Mouse (Mus musculus) lung, embryonic 16.5 days (tissue): ENCODE measurements around the gene Prss54. TPM values are rescaled to one million over a fixed set of nuclear protein-coding genes. Genes with fewer than 3 reads are reported as not detected.
"Not testable (repeated sequence)": the region's sequence is repeated elsewhere in the genome, so short reads cannot be mapped to it uniquely, and the experiment has no call there.

Source experiments
- ATAC-seq: fragments of 200-750 bp; cut with Nextera tagmentation; 2 replicates; pipeline ENCODE4 v1.8.0; 2017; ENCODE audit warnings: low read depth, mild to moderate bottlenecking, moderate library complexity
- H3K27ac ChIP-seq: fragments of 300-500 bp; sonication (generic); 2 replicates; pipeline ENCODE4 v1.5.1; 2014; ENCODE audit warnings: mild to moderate bottlenecking, control low read depth, low read length
- H3K27me3 ChIP-seq: fragments of 300-500 bp; sonication (generic); 2 replicates; pipeline ENCODE4 v1.6.1; 2014; ENCODE audit warnings: low read depth, low read length, mixed read lengths; ENCODE audit not compliant: control insufficient read depth, insufficient read depth
- H3K36me3 ChIP-seq: fragments of 300-500 bp; sonication (generic); 2 replicates; pipeline ENCODE4 v1.6.1; 2014; ENCODE audit warnings: low read length; ENCODE audit not compliant: control insufficient read depth, insufficient read depth
- H3K4me1 ChIP-seq: fragments of 300-500 bp; sonication (generic); replicated peaks from 2 replicates; pipeline ENCODE4 v1.6.1; 2014; ENCODE audit warnings: low read length, mixed read lengths; ENCODE audit not compliant: control insufficient read depth, insufficient read depth
- H3K4me2 ChIP-seq: fragments of 300-500 bp; sonication (generic); 2 replicates; pipeline ENCODE4 v1.6.1; 2014; ENCODE audit warnings: low read depth, low read length, control low read depth
- H3K4me3 ChIP-seq: fragments of 300-500 bp; sonication (generic); 2 replicates; pipeline ENCODE4 v1.5.1; 2014; ENCODE audit warnings: mild to moderate bottlenecking, low read length, control low read depth
- H3K9ac ChIP-seq: fragments of 300-500 bp; sonication (generic); 2 replicates; pipeline ENCODE4 v1.6.1; 2014; ENCODE audit warnings: low read length, control low read depth
- H3K9me3 ChIP-seq: fragments of 300-500 bp; sonication (generic); 2 replicates; pipeline ENCODE4 v1.6.1; 2016; ENCODE audit warnings: low read length; ENCODE audit not compliant: control insufficient read depth
- WGBS: fragments of 180-500 bp; shearing (Covaris S2); extraction: QIAGEN DNeasy Blood & Tissue Kit; methylation state at CpG from one replicate; pipeline ENCODE4 v1.1.7; 2014; 5-methylcytosine and 5-hydroxymethylcytosine counted together
- polyA plus RNA-seq: library from polyadenylated mRNA; unstranded; fragments of >200 nt; fragmentation: Nextera tagmentation; extraction: Ambion mirVana; gene quantifications from 2 replicates; pipeline ENCODE4 v1.2.1, GENCODE M21; 2015

The Prss54 gene
- not detected in 2 replicates for polyA plus RNA-seq

DNA sequence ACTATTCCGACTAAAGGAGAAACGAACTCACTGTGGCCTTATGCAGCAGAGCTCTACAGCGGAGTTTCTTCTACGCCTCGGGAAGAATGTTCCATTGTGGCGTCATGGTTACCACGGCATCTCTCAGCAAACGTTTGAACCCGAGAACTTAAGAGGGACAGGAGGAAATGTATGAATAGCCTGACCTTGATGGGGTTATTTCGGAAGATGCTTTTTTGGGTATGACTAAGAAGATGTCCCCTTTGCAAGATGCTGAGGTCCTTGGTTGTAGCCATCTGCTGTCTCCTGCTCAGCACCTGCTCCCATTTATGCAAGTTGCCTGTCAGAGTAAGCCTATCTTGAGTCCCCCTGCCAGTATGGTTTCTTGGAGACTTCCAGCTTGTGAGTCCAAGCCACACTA lies at the start of gene Prss54:
TSS of gene Prss54 (minus strand) at position 101 of the 400 bp plus-strand sequence.
- no peak within 1 kb of the TSS for H3K9ac ChIP-seq
- WGBS: 70% methylated on average over 10 of the region's 10 CpGs
- ATAC-seq: no peak
- H3K4me2 ChIP-seq: no peak within 1 kb of the TSS
- H3K27me3 ChIP-seq: no peaks in the 10 kb centered on the region
- H3K4me1 ChIP-seq: no peaks in the 10 kb centered on the region
- no peaks in the 10 kb centered on the region for H3K36me3 ChIP-seq
- no peaks in the 10 kb centered on the region for H3K9me3 ChIP-seq
- no peak within 1 kb of the TSS for H3K27ac ChIP-seq
- H3K4me3 ChIP-seq: no peak within 1 kb of the TSS

DNA sequence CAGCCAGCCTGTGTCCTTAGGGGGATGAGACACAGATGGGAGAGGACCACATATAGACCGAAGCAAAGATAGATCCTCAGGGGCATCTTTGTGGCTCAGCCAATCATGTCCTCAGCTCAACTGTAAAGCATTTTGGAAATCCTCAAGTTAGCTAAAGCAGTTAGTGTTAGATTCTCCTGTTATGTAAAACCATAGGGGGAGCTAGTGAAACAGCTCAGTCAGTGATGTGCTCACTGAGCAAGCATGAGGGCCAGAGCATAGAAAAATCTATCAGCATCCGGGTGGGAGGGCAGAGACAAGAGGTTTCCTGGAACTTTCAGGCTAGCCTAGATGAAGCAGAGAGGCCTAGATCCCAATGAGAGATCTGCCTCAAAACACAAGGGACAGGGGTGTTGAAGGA lies 48.7 kb upstream of the Prss54 start:
- Histone ChIP-seq H3K9me3 (no peaks in the 10 kb centered on the region), H3K4me2 (no peak overlapping the region), H3K27ac (no peak overlapping the region), H3K27me3 (no peaks in the 10 kb centered on the region; the same call in 1 of the 2 replicates), H3K4me1 (no peaks in the 10 kb centered on the region), H3K9ac (no peak overlapping the region), H3K36me3 (no peaks in the 10 kb centered on the region), H3K4me3 (no peak overlapping the region)
- WGBS: 80% methylated on average over 2 of the region's 2 CpGs
- ATAC-seq: no peak

DNA sequence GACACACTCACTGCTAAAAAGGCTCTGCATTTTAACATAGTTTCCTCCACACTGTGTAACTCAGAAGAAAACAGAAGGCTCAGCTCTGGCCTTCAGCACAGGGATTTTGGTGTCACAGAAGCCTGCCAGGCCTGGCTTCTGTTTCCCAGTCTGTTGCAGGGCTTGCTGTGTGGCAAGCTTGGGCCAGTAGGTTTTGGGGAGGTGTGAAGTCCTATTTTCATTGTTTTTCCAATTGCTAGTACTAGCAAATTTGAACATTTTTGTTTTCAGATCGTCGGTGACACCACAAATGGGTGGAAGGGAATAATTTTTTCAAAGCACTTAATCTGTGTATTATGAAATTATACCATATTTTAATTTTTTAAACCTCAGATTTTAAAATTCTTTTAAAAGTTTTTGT lies 43.9 kb upstream of the Prss54 start:
- WGBS: 83% methylated on average over 2 of the region's 2 CpGs
- H3K27me3 ChIP-seq: no peaks in the 10 kb centered on the region; the same call in 1 of the 2 replicates
- no peaks in the 10 kb centered on the region for H3K9me3 ChIP-seq
- no peak overlapping the region for H3K9ac ChIP-seq
- H3K4me2 ChIP-seq: no peak overlapping the region
- H3K36me3 ChIP-seq: no peaks in the 10 kb centered on the region
- no peak overlapping the region for H3K4me3 ChIP-seq
- no peak overlapping the region for H3K27ac ChIP-seq
- no peak for ATAC-seq
- no peaks in the 10 kb centered on the region for H3K4me1 ChIP-seq

DNA sequence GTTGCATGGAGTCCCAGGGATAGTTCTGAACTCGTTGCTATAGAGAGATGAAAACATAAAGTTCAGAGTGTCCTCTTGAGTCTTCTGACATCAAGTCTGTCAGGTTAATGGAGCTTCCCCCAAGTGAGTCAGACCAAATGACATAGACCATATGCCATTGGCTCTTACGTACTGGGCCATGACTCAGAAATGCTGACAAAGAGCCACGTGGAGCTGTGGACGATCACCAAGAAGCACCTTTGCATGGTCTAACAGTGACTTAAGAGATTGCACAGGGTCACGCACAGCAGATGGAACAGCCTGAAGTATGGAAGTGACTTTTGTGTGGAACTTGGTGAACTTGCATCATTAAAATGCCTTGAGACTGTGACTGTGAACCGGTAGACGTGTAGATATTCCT lies 40.2 kb upstream of the Prss54 start:
- Histone ChIP-seq H3K4me2 (no peak overlapping the region), H3K4me1 (no peaks in the 10 kb centered on the region), H3K9ac (no peak overlapping the region), H3K27me3 (no peaks in the 10 kb centered on the region; the same call in 1 of the 2 replicates), H3K9me3 (no peaks in the 10 kb centered on the region), H3K36me3 (no peaks in the 10 kb centered on the region), H3K27ac (no peak overlapping the region), H3K4me3 (no peak overlapping the region)
- no peak for ATAC-seq
- WGBS: 88% methylated on average over 7 of the region's 7 CpGs

DNA sequence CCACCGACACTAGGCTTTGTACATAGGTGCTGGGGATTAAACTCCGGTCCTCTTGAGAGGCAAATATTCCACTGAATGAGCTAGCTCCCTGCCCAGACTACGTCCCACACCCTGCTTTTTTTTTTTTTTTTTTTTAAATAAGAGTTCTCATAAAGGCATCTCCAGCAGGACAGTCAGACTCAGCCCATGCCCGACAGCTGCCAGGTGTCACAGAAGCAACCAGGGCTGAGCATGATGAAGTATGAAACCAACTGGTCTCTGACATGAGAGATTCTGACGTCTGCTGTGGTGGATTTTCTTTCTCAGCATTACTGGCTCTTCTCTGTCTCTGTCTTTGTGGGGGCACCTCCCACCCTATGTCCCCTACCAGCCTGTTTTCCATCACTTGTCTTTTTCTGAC lies 35.6 kb upstream of the Prss54 start:
- no peak overlapping the region for H3K4me3 ChIP-seq
- no peaks in the 10 kb centered on the region for H3K4me1 ChIP-seq
- H3K9ac ChIP-seq: no peak overlapping the region
- 44% methylated on average over 5 of the region's 5 CpGs for WGBS
- no peak overlapping the region for H3K4me2 ChIP-seq
- no peak overlapping the region for H3K27ac ChIP-seq
- H3K27me3 ChIP-seq: no peaks in the 10 kb centered on the region; the same call in 1 of the 2 replicates
- no peaks in the 10 kb centered on the region for H3K9me3 ChIP-seq
- no peaks in the 10 kb centered on the region for H3K36me3 ChIP-seq
- no peak for ATAC-seq

DNA sequence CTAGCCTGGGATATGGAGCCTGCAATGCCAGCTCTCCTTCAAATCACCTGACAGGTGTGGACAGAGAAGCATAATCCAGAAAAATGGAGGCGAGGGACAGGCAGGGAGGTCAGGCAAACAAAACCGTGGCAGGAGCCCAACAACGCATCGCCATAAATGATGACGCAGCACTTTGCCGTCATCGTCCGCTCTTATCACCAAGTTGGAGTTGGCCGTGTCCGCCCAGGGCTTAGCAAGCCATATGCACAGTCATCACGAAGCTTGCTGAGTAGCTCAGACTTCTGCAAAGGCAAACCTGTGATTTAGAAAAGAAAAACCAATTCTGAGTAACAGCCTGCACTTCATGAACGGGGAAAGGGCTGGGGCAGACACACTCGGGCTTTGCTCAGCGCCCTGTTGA lies 34.6 kb upstream of the Prss54 start:
- 51% methylated on average over 14 of the region's 14 CpGs for WGBS
- H3K4me1 ChIP-seq: no peaks in the 10 kb centered on the region
- no peak overlapping the region for H3K27ac ChIP-seq
- H3K4me3 ChIP-seq: no peak overlapping the region
- H3K4me2 ChIP-seq: no peak overlapping the region
- no peaks in the 10 kb centered on the region for H3K36me3 ChIP-seq
- no peak overlapping the region for H3K9ac ChIP-seq
- ATAC-seq: no peak
- no peaks in the 10 kb centered on the region; the same call in 1 of the 2 replicates for H3K27me3 ChIP-seq
- no peaks in the 10 kb centered on the region for H3K9me3 ChIP-seq

DNA sequence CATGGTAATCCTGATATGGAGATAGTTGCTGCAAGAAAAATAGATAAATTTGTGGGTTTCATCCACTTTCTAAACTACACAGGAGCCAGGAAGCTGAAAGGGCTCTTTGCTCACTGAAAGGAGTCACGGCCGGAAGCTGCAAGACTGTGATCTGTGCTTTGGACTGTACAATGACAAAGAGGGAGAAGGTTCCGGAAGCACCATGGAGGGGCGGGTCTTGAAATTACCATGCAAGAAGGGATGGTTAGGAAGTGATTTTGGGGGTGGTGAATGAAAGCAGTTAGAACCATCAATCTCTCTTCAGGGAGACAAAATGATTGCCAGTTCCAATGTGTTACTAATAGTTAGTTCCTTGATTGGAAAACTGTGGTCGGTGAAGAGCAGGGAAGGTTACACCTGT lies 33.3 kb upstream of the Prss54 start:
- Histone ChIP-seq H3K4me3 (no peak overlapping the region), H3K9ac (no peak overlapping the region), H3K9me3 (no peaks in the 10 kb centered on the region), H3K36me3 (no peaks in the 10 kb centered on the region), H3K4me1 (no peaks in the 10 kb centered on the region), H3K4me2 (no peak overlapping the region), H3K27me3 (no peaks in the 10 kb centered on the region; the same call in 1 of the 2 replicates), H3K27ac (no peak overlapping the region)
- ATAC-seq: no peak
- WGBS: 88% methylated on average over 5 of the region's 5 CpGs

DNA sequence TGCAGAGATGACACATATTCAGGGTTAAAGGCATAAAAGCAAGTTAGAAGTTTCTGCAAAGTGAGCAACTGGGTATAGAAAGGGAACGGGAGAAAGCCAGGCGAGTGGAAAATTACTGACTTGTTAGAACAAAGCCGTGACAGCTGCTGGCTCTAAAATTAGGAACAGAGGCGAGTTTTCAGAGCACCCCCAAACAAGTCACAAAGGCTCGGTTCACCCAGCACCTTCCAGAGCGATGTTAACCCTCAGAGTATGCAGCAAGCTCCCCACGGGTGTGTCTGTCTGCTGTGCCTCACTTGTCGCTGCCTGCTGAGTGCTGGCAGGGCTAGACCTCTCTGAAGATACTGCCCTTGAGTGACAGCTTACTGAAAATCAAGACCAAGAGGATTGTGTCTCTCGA lies 31.1 kb upstream of the Prss54 start:
- H3K4me3 ChIP-seq: no peak overlapping the region

DNA sequence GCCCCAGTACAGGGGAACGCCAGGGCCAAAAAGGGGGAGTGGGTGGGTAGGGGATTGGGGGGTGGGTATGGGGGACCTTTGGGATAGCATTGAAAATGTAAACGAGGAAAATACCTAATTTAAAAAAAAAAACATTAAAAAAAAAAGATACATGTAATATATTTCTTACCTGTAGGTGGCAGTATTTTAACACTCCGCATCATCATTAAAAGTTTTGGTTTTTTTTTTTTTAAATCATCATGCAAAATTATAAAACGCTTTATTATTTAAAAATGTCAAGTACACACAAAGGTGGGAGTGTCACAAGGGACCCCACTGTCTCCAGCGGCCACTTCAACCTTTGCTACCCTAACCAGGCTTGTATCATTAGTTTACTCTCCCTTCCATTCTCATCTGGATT lies 30.4 kb upstream of the Prss54 start:
- H3K36me3 ChIP-seq, H3K9ac ChIP-seq, ATAC-seq, H3K27me3 ChIP-seq, H3K9me3 ChIP-seq, H3K27ac ChIP-seq, H3K4me3 ChIP-seq, H3K4me1 ChIP-seq, H3K4me2 ChIP-seq: not testable (repeated sequence)
- WGBS: 19% methylated on average over 4 of the region's 5 CpGs

More for the DNA sequence above, 31.1 kb upstream of the Prss54 start:
- Histone ChIP-seq H3K4me1 (no peaks in the 10 kb centered on the region), H3K27me3 (no peaks in the 10 kb centered on the region; the same call in 1 of the 2 replicates), H3K27ac (no peak overlapping the region), H3K36me3 (no peaks in the 10 kb centered on the region), H3K4me2 (no peak overlapping the region), H3K9ac (no peak overlapping the region), H3K9me3 (no peaks in the 10 kb centered on the region)
- 48% methylated on average over 9 of the region's 9 CpGs for WGBS
- no peak for ATAC-seq

DNA sequence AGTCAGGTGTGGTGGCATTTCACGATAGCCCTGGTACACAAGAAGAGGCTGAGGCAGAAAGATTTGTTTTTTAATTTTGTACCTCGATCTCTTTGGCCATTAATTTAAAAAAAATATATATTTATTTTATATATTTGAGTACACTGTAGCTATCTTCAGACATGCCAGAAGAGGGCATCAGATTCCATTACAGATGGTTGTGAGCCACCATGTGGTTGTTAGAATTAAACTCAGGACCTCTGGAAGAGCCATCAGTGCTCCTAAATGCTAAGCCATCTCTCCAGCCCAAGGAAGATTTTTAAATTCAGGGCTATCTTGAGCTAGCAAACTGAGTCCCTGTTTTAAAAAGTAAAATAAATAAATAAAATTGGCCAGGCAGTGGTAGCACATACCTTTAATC lies 26.0 kb upstream of the Prss54 start:
- no peaks in the 10 kb centered on the region for H3K9me3 ChIP-seq
- H3K4me3 ChIP-seq: no peak overlapping the region
- H3K27ac ChIP-seq: no peak overlapping the region
- no peaks in the 10 kb centered on the region for H3K36me3 ChIP-seq
- WGBS: 72% methylated on average over 2 of the region's 2 CpGs
- H3K4me2 ChIP-seq: no peak overlapping the region
- H3K27me3 ChIP-seq: no peaks in the 10 kb centered on the region
- no peak for ATAC-seq
- H3K4me1 ChIP-seq: no peaks in the 10 kb centered on the region
- no peak overlapping the region for H3K9ac ChIP-seq
